Mouse (Mus musculus): ENCODE data around the gene Mark1. TPM values are rescaled to one million over a fixed set of nuclear protein-coding genes. Genes with fewer than 3 reads are reported as not detected.

Mark1 gene
- polyA plus RNA-seq, 1 experiment from 2014 or later = 5.5 TPM

GRCm38 (mm10) chr1:184983751-184984150, 15.6 kb downstream of the Mark1 start:
- H3K4me1 ChIP-seq (replicated peaks; ENCODE audit: control insufficient read depth, insufficient read depth, low read length) = peaks cover 7% of the 10 kb centered on the region; the same call in 1 of the 2 replicates
- DNase-seq (ENCODE audit: low spot score) (no peak), ATAC-seq (replicated peaks; ENCODE audit: low FRiP score) (no peak)
- H3K4me2 ChIP-seq (ENCODE audit: low read depth, low read length, severe bottlenecking) = no peak overlapping the region
- H3K27me3 ChIP-seq (ENCODE audit: control insufficient read depth, insufficient read depth, low read length) = no peaks in the 10 kb centered on the region
- no peaks in the 10 kb centered on the region for H3K36me3 ChIP-seq (ENCODE audit: control insufficient read depth, insufficient read depth, low read length)
- H3K9me3 ChIP-seq (ENCODE audit: control insufficient read depth, low read length) = no peaks in the 10 kb centered on the region; the same call in 1 of the 2 replicates
- no peak overlapping the region for H3K27ac ChIP-seq (ENCODE audit: low read depth, low read length)
- no peak overlapping the region for H3K9ac ChIP-seq (ENCODE audit: low read length)
- H3K4me3 ChIP-seq (ENCODE audit: low read depth, low read length) = no peak overlapping the region
- 77% methylated on average over 3 of the region's 3 CpGs for WGBS

GRCm38 (mm10) chr1:184972214-184972776, 27.1 kb downstream of the Mark1 start:
- Histone ChIP-seq H3K9me3 (ENCODE audit: control insufficient read depth, low read length) (no peaks in the 10 kb centered on the region), H3K4me1 (replicated peaks; ENCODE audit: control insufficient read depth, insufficient read depth, low read length) (no peaks in the 10 kb centered on the region), H3K36me3 (ENCODE audit: control insufficient read depth, insufficient read depth, low read length) (no peaks in the 10 kb centered on the region), H3K4me2 (ENCODE audit: low read depth, low read length, severe bottlenecking) (no peak overlapping the region), H3K9ac (ENCODE audit: low read length) (no peak overlapping the region), H3K27ac (ENCODE audit: low read depth, low read length) (no peak overlapping the region), H3K4me3 (ENCODE audit: low read depth, low read length) (no peak overlapping the region), H3K27me3 (ENCODE audit: control insufficient read depth, insufficient read depth, low read length) (no peaks in the 10 kb centered on the region)
- DNase-seq (ENCODE audit: low spot score) = no peak
- WGBS = 51% methylated on average over 8 of the region's 8 CpGs
- no peak for ATAC-seq (replicated peaks; ENCODE audit: low FRiP score)

GRCm38 (mm10) chr1:184969374-184969773, 30.0 kb downstream of the Mark1 start:
- H3K4me1 ChIP-seq (replicated peaks; ENCODE audit: control insufficient read depth, insufficient read depth, low read length) = no peaks in the 10 kb centered on the region
- no peaks in the 10 kb centered on the region for H3K9me3 ChIP-seq (ENCODE audit: control insufficient read depth, low read length)
- no peak overlapping the region for H3K4me3 ChIP-seq (ENCODE audit: low read depth, low read length)
- WGBS = 89% methylated on average over 4 of the region's 4 CpGs
- H3K27ac ChIP-seq (ENCODE audit: low read depth, low read length) = no peak overlapping the region
- H3K4me2 ChIP-seq (ENCODE audit: low read depth, low read length, severe bottlenecking) = no peak overlapping the region
- no peaks in the 10 kb centered on the region for H3K36me3 ChIP-seq (ENCODE audit: control insufficient read depth, insufficient read depth, low read length)
- H3K9ac ChIP-seq (ENCODE audit: low read length) = no peak overlapping the region
- H3K27me3 ChIP-seq (ENCODE audit: control insufficient read depth, insufficient read depth, low read length) = no peaks in the 10 kb centered on the region
- no peak for DNase-seq (ENCODE audit: low spot score)
- ATAC-seq (replicated peaks; ENCODE audit: low FRiP score) = no peak

GRCm38 (mm10) chr1:184965682-184966360, 33.5 kb downstream of the Mark1 start:
- H3K4me2 ChIP-seq (ENCODE audit: low read depth, low read length, severe bottlenecking) = no peak overlapping the region
- no peaks in the 10 kb centered on the region for H3K36me3 ChIP-seq (ENCODE audit: control insufficient read depth, insufficient read depth, low read length)
- no peaks in the 10 kb centered on the region; the same call in 1 of the 2 replicates for H3K9me3 ChIP-seq (ENCODE audit: control insufficient read depth, low read length)
- H3K27me3 ChIP-seq (ENCODE audit: control insufficient read depth, insufficient read depth, low read length) = no peaks in the 10 kb centered on the region
- H3K4me3 ChIP-seq (ENCODE audit: low read depth, low read length) = no peak overlapping the region
- WGBS = 67% methylated on average over 12 of the region's 12 CpGs
- no peak overlapping the region for H3K9ac ChIP-seq (ENCODE audit: low read length)
- ATAC-seq (replicated peaks; ENCODE audit: low FRiP score) (no peak), DNase-seq (ENCODE audit: low spot score) (peak; percentile 66)
- no peaks in the 10 kb centered on the region for H3K4me1 ChIP-seq (replicated peaks; ENCODE audit: control insufficient read depth, insufficient read depth, low read length)
- H3K27ac ChIP-seq (ENCODE audit: low read depth, low read length) = no peak overlapping the region

- WGBS = 91% methylated on average over 12 of the region's 12 CpGs
- no peak for ATAC-seq (replicated peaks; ENCODE audit: low FRiP score)
Measured at GRCm38 (mm10) chr1:184963121-184963693, 36.2 kb downstream of the Mark1 start.

GRCm38 (mm10) chr1:184961853-184962252, 37.5 kb downstream of the Mark1 start:
- DNase-seq (ENCODE audit: low spot score) (peak; percentile 23), ATAC-seq (replicated peaks; ENCODE audit: low FRiP score) (no peak)
- Histone ChIP-seq H3K4me3 (ENCODE audit: low read depth, low read length) (no peak overlapping the region), H3K4me2 (ENCODE audit: low read depth, low read length, severe bottlenecking) (no peak overlapping the region), H3K9me3 (ENCODE audit: control insufficient read depth, low read length) (no peaks in the 10 kb centered on the region; the same call in 1 of the 2 replicates), H3K27ac (ENCODE audit: low read depth, low read length) (no peak overlapping the region), H3K4me1 (replicated peaks; ENCODE audit: control insufficient read depth, insufficient read depth, low read length) (no peaks in the 10 kb centered on the region), H3K27me3 (ENCODE audit: control insufficient read depth, insufficient read depth, low read length) (no peaks in the 10 kb centered on the region), H3K36me3 (ENCODE audit: control insufficient read depth, insufficient read depth, low read length) (no peaks in the 10 kb centered on the region; the same call in 1 of the 2 replicates), H3K9ac (ENCODE audit: low read length) (no peak overlapping the region)
- WGBS = 80% methylated on average over 5 of the region's 5 CpGs

More at GRCm38 (mm10) chr1:184963121-184963693, 36.2 kb downstream of the Mark1 start:
- Histone ChIP-seq H3K27ac (ENCODE audit: low read depth, low read length) (no peak overlapping the region), H3K4me2 (ENCODE audit: low read depth, low read length, severe bottlenecking) (no peak overlapping the region), H3K4me3 (ENCODE audit: low read depth, low read length) (no peak overlapping the region), H3K9me3 (ENCODE audit: control insufficient read depth, low read length) (no peaks in the 10 kb centered on the region; the same call in 1 of the 2 replicates), H3K36me3 (ENCODE audit: control insufficient read depth, insufficient read depth, low read length) (no peaks in the 10 kb centered on the region), H3K9ac (ENCODE audit: low read length) (no peak overlapping the region), H3K4me1 (replicated peaks; ENCODE audit: control insufficient read depth, insufficient read depth, low read length) (no peaks in the 10 kb centered on the region), H3K27me3 (ENCODE audit: control insufficient read depth, insufficient read depth, low read length) (no peaks in the 10 kb centered on the region)
- DNase-seq (ENCODE audit: low spot score) = no peak

- no peak for ATAC-seq (replicated peaks; ENCODE audit: low FRiP score)
- Histone ChIP-seq H3K27ac (ENCODE audit: low read depth, low read length) (no peak overlapping the region), H3K9ac (ENCODE audit: low read length) (no peak overlapping the region), H3K36me3 (ENCODE audit: control insufficient read depth, insufficient read depth, low read length) (no peaks in the 10 kb centered on the region; the same call in 1 of the 2 replicates), H3K4me1 (replicated peaks; ENCODE audit: control insufficient read depth, insufficient read depth, low read length) (no peaks in the 10 kb centered on the region), H3K4me3 (ENCODE audit: low read depth, low read length) (no peak overlapping the region), H3K4me2 (ENCODE audit: low read depth, low read length, severe bottlenecking) (no peak overlapping the region), H3K27me3 (ENCODE audit: control insufficient read depth, insufficient read depth, low read length) (no peaks in the 10 kb centered on the region), H3K9me3 (ENCODE audit: control insufficient read depth, low read length) (no peaks in the 10 kb centered on the region; the same call in 1 of the 2 replicates)
- DNase-seq (ENCODE audit: low spot score) = no peak
- 81% methylated on average over 9 of the region's 9 CpGs for WGBS
Measured at GRCm38 (mm10) chr1:184958818-184959217, 40.6 kb downstream of the Mark1 start.

- DNase-seq (ENCODE audit: low spot score) = no peak
- 82% methylated on average over 6 of the region's 6 CpGs for WGBS
Measured at GRCm38 (mm10) chr1:184958388-184958787, 41.0 kb downstream of the Mark1 start.

More at GRCm38 (mm10) chr1:184958388-184958787, 41.0 kb downstream of the Mark1 start:
- Histone ChIP-seq H3K36me3 (ENCODE audit: control insufficient read depth, insufficient read depth, low read length) (no peaks in the 10 kb centered on the region; the same call in 1 of the 2 replicates), H3K4me3 (ENCODE audit: low read depth, low read length) (no peak overlapping the region), H3K27me3 (ENCODE audit: control insufficient read depth, insufficient read depth, low read length) (no peaks in the 10 kb centered on the region), H3K4me1 (replicated peaks; ENCODE audit: control insufficient read depth, insufficient read depth, low read length) (no peaks in the 10 kb centered on the region), H3K4me2 (ENCODE audit: low read depth, low read length, severe bottlenecking) (no peak overlapping the region), H3K27ac (ENCODE audit: low read depth, low read length) (no peak overlapping the region), H3K9me3 (ENCODE audit: control insufficient read depth, low read length) (no peaks in the 10 kb centered on the region; the same call in 1 of the 2 replicates), H3K9ac (ENCODE audit: low read length) (no peak overlapping the region)
- no peak for ATAC-seq (replicated peaks; ENCODE audit: low FRiP score)

All from forebrain, embryonic 11.5 days (tissue).